Mouse (Mus musculus) left cerebral cortex, postnatal 14 days (tissue): ENCODE measurements at regions not wholly inside any gene's neighbourhood (a gene's known extent, or its start where the extent isn't known, plus 50 kb on each side); places are given as distances from the start of the nearest gene placed in this dataset.
"Not testable (repeated sequence)": the region's sequence is repeated elsewhere in the genome, so short reads cannot be mapped to it uniquely, and the experiment has no call there.

Source experiments
- DNase-seq, 2 experiments: peaks; one replicate each; pipeline ENCODE4 v3.0.0; 2021 to 2022; ENCODE audit warnings: low spot score in 2 of 2, mixed read lengths in 1 of 2
- intact Hi-C: fragments of 180-260 bp; cut with DNase I; formaldehyde crosslinking; loops from one replicate; pipeline ENCODE4 v1.15.1; 2025

GRCm38 (mm10) chr7:64101679-64102078 lies 52.0 kb upstream of the Trpm1 start:
- intact Hi-C loops: no loop called here
- no peak for DNase-seq

GRCm38 (mm10) chr7:64099606-64100005 lies 54.0 kb upstream of the Trpm1 start:
- no peak for DNase-seq
- intact Hi-C loops: no loop called here

- no peak for DNase-seq
- intact Hi-C loops: no loop called here
Measured at GRCm38 (mm10) chr7:64090067-64090466, 63.6 kb upstream of the Trpm1 start.

GRCm38 (mm10) chr7:64089034-64089433 lies 64.6 kb upstream of the Trpm1 start:
- no peak for DNase-seq
- intact Hi-C loops: no loop called here

- intact Hi-C loops, DNase-seq: not testable (repeated sequence)
Measured at GRCm38 (mm10) chr7:64083978-64084377, 69.7 kb upstream of the Trpm1 start.

- no peak for DNase-seq
- intact Hi-C loops: no loop called here
Measured at GRCm38 (mm10) chr7:64082651-64083050, 71.0 kb upstream of the Trpm1 start.

GRCm38 (mm10) chr7:64082201-64082600 lies 71.4 kb upstream of the Trpm1 start:
- DNase-seq: no peak
- intact Hi-C loops: no loop called here

- intact Hi-C loops: no loop called here
- DNase-seq: no peak
Measured at GRCm38 (mm10) chr7:64081618-64082017, 72.0 kb upstream of the Trpm1 start.

- intact Hi-C loops: no loop called here
- DNase-seq: no peak
Measured at GRCm38 (mm10) chr7:64081019-64081418, 72.6 kb upstream of the Trpm1 start.

- no peak for DNase-seq
- intact Hi-C loops: no loop called here
Measured at GRCm38 (mm10) chr7:64079301-64079700, 74.3 kb upstream of the Trpm1 start.

- intact Hi-C loops: no loop called here
- DNase-seq: no peak
Measured at GRCm38 (mm10) chr7:64078646-64079045, 75.0 kb upstream of the Trpm1 start.

- intact Hi-C loops: no loop called here
- DNase-seq: no peak
Measured at GRCm38 (mm10) chr7:64077526-64077925, 76.1 kb upstream of the Trpm1 start.

GRCm38 (mm10) chr7:64076764-64077360 lies 76.8 kb upstream of the Trpm1 start:
- intact Hi-C loops: no loop called here

GRCm38 (mm10) chr7:64075696-64076313 lies 77.8 kb upstream of the Trpm1 start:
- DNase-seq: no peak
- intact Hi-C loops: no loop called here

More at GRCm38 (mm10) chr7:64076764-64077360, 76.8 kb upstream of the Trpm1 start:
- DNase-seq: no peak

GRCm38 (mm10) chr7:64074661-64075234 lies 78.9 kb upstream of the Trpm1 start:
- no peak for DNase-seq
- intact Hi-C loops: no loop called here

- intact Hi-C loops: no loop called here
- DNase-seq: no peak
Measured at GRCm38 (mm10) chr7:64074186-64074585, 79.4 kb upstream of the Trpm1 start.

GRCm38 (mm10) chr7:64073781-64074180 lies 79.9 kb upstream of the Trpm1 start:
- no peak for DNase-seq
- intact Hi-C loops: no loop called here

GRCm38 (mm10) chr7:64070930-64071329 lies 82.7 kb upstream of the Trpm1 start:
- intact Hi-C loops: no loop called here
- DNase-seq: peak in 1 of 2 experiments; percentile 18

- DNase-seq: peak; percentile 81 to 95
- intact Hi-C loops: loop anchor here (10.0 kb wide), 1 partner anchor 89 kb away; the partner anchor contains the start of gene Trpm1
Measured at GRCm38 (mm10) chr7:64065529-64066247, 87.9 kb upstream of the Trpm1 start.
